Mouse (Mus musculus) liver, adult 2 months (tissue): ENCODE data around the gene Cd247.

Experiments
- CTCF ChIP-seq: fragments of 200-500 bp; IDR thresholded peaks from 2 replicates; pipeline ENCODE4 v1.5.1; 2011; ENCODE audit warnings: low read depth, low read length, control low read depth
- POLR2A ChIP-seq: fragments of 200-500 bp; IDR thresholded peaks from 2 replicates; pipeline ENCODE4 v1.6.1; 2011; ENCODE audit warnings: low read length, control low read depth; ENCODE audit not compliant: insufficient read depth; ENCODE audit errors: extremely low read depth

GRCm38 (mm10) chr1:165781426-165781825 lies 7.1 kb upstream of the Cd247 start:
- no peak for TF ChIP-seq CTCF
- no peak for TF ChIP-seq POLR2A
